Mouse (Mus musculus) liver, embryonic 12.5 days (tissue): ENCODE measurements around the gene Pgap1. TPM values are rescaled to one million over a fixed set of nuclear protein-coding genes. Genes with fewer than 3 reads are reported as not detected.

Source experiments
- polyA plus RNA-seq: library from polyadenylated mRNA; unstranded; fragments of >200 nt; fragmentation: Nextera tagmentation; extraction: Ambion mirVana; gene quantifications from 2 replicates; pipeline ENCODE4 v1.2.1, GENCODE M21; 2016

Pgap1 gene
- polyA plus RNA-seq, 1 experiment from 2014 or later, result 1.3 TPM

Other genes with a start within 250 kb of the Pgap1 start
- gene Gtf3c3, start 118.7 kb downstream of the Pgap1 start, polyA plus RNA-seq, result 12.8 and 13.9 TPM in 2 replicates